Mouse (Mus musculus) right cerebral cortex, postnatal 25 days (tissue): ENCODE measurements around the gene Klhl29.

ENCODE experiments used
- DNase-seq: peaks from one replicate; pipeline ENCODE4 v3.0.0; 2022

Klhl29 gene

DNA sequence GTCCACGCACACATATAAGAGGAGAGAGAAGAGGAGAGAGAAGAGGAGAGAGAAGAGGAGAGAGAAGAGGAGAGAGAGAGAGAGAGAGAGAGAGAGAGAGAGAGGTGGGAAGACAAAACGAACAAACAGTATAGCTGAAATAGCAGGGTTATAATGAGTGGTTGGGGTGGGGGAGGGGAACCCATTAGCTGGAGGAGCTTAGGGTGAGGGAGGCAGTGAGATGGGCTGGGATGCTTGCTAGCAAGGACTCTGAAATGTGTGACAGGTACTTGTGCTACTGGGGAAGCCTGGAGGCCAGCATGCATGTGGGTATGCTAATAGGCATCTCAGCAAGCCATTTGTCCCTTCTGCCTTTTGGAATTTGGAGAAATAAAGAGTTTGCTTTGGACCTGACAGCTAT is 122.9 kb downstream of the Klhl29 start:
- DNase-seq, result no peak

DNA sequence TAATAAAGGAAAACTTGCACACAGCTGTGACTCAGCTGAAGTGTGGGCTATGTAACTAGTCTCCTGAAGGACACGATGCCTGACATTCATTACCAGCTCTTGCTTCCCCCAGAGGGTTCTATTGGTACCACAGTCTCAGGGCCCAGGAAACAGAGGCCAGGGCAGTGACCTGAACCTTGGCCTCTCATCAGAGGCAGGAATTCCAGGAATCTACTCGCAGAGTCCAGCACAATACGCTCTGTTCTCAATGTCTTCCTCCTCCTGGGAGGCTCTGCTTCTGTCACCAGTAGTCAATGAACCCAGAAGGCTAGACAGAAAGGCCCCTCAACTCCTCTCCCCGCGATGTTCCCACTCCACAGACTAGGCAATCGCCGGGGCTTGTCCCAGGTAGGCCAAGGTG is 125.4 kb downstream of the Klhl29 start:
- no peak for DNase-seq

DNA sequence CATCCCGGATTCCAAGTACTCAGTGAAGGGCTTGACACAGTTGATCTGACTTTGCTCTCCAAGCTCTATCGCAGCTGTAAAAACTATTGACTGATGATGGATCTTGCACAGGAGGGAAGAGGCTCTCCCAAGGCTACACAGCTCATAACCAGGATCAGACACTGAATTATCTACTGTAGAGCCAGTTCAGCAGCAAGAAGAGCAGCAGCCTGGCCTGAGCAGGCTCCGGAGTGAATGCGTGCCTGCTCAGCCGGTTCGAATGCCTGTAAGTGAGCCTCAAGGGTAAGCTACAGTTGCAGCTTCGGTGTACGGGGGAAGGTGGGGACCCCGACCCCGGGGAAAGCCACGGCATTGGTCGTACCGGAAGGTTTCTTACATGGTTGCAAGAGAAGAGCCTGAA is 126.4 kb downstream of the Klhl29 start:
- no peak for DNase-seq

DNA sequence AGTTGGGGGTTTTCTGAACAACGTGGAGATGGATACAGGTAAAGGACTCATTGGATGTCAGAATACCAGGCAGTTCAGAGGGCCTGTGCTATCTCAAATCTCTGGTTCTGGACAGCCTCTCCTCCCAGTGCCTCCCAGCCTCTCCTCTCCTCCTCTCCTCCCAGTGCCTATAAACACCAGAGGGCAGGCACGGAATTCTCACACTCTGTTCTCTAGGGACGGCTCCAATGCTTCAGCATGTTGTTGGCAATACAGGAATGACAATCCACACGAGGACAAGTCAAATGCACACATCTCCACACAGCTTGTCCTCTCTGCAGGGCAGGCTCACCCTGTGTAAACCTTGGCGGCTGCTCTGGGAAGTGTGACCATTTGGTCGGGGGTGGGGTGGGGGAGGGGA is 128.0 kb downstream of the Klhl29 start:
- no peak for DNase-seq

DNA sequence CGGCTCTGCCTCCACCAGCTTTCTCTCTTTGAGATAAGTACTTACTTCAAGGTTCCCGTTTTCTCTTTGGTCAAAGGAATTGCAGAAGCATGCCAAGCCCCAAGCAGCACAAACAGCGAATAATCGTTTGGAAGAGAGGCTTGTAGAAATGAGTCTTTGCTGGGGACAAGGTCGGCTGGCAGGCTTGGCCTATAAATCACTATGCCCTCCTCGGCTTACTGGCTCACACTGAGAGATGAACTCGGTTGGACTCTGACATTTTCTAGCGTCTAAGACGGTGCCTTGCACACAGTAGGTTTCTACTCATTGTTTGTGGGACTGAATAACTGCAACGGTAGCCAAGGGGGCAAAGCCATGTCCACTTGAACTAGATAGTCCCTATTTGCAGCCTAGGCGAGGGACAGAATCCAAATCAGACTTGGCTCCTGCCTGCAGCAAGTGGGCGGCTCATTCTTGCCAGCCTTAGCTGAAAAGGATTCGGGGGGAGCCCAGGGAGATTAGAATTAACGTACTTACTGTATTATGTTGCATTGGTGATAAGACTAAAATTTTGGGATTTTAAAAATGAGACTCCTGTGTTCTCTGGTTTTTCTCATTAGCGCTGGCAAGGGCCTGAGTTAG is 128.7 kb downstream of the Klhl29 start:
- no peak for DNase-seq

DNA sequence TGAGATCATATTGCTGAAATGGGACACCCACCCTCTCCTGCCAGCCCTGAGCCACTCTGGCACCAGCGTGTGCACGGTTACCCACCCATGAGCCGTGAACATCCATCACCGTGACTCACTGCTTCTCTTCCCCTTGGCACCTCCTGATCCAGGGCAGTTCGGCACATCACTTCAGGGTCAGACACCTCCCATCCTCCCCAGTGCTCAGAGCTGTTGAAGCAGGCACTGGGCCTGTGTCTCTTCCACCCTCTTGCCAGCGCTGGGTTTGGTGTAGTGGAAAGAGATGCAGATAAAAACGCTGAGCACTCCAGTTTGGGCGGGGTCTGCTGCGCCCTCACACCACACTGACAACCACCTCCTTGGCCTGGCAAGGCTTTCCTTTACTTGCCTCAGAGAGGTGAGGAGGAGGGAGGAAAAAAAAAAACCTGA is 129.3 kb downstream of the Klhl29 start:
- no peak for DNase-seq

DNA sequence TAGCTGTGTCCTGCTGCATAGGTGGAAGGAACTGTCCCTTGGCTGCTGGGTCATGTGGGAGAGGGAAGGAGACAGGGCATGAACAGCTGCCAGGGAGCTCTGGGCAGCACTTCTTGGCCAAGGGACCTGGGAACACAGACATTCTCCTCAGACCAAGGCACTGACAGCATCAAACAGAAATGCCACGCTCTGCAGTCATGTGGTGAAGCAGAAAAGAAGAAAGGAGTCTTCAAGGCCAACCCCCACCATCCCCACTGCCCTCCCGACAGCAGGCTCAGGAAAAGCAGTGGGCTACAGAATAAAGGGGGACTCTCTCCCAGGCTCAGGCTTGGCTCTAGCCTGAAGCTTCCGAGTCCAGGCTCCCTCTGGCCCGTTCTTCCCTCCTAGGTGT is 130.3 kb downstream of the Klhl29 start:
- DNase-seq, result no peak

DNA sequence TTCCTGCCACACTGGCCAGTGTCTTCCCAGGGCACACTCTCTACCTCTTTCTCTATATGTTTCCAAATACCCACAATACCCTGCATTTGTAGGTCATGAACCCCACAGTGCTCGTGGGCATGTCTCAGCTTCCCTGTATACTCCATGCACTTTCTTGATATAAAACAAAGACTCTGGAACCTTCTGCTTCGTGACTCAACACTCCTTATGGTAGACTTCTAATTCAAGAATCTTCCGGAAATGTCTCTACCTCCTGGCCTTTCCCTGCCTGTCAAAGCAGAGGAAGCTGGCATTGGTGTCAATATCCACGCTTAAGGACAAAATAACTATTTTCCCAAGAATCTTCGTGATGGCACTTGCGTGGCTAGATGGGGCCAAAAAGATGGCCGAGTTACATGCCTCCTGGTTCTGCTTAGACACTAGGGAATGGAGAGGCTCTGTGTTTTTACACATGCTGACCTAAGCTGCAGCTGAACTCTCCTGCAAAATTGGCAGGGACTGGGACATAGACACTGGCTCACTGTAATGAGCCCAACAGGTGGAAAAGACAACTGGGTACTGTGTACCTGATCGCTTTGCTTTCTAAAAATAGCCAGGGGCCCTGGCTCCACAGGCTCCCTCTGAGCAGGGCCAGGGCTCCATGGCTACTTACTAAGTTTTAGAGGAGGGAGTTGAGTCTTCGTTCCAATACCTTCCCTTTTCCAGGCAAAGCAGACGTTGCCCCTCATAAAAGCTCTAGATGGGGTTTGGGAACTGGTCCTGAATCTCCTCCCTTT is 130.9 kb downstream of the Klhl29 start:
- no peak for DNase-seq

DNA sequence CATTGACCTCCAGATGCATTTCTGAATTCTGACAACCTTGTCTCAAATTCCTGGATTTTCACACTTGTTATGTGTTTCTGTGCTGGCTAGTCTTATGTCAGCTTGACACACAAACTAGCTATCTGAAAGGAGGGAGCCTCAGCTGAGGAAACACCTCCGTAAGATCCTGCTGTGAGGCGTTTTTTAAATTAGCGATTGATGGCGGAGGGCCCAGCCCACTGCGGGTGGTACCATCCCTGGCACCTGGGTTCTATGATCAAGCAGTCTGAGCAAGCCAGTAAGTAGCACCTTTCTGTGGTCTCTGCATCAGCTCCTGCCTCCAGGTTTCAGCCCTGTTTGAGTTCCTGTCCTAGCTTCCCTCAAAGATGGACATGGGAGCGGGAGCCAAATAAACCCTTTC is 131.6 kb downstream of the Klhl29 start:
- no peak for DNase-seq

DNA sequence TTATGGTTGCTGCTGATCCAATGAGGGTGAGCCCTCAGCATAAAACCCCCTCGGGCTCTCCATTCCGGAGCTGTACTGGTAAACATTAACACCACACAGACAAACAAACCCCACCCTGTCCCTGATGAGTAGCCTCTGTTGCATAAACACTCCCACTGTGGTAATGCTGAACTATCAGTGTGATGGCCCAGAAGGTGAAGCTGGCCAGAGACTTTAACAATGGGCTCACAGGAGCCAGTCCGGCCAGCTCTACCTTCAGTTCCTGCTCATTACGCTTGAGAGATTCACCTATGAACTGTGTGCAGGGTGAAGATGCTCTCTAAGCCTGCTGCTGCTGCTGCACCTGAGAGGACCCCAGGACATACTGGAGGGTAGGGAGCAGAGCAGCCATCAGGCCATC is 132.0 kb downstream of the Klhl29 start:
- no peak for DNase-seq

DNA sequence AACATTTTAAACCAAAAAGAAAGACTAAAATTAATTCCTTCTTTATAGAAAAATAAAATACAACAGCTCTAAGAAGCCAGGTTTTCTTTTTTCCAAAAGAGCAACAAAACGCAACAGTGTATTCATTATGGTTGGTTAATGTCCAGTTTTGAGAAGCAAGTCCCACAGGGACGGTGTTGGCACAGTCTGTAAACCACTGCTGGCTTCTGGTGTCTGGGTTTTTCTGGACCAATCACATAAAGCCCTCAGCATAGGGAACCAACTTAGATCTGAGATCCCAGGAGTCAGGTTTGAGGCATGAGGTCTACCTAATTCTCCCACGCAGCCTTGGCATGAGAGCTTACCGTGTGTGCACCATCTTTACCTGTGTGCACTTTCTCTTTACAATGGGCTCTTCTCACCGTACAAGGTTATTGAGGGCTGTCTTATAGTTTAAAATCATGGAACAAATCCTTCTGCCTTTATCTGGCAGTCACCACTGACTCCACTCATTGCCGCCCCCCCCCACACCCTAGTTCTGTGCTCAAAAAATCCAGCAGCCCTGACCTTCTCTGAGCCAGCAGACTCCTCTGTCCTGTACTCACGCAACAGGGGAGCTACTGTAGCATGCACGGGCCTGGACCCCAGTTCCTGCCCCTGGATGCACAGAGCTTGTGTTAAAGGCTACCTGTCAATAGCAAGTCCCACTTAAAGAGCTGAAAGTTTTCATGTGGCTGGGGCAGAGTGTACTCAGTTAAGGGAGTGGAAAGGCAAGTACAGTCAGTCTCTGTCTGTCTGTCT is 132.7 kb downstream of the Klhl29 start:
- no peak for DNase-seq

DNA sequence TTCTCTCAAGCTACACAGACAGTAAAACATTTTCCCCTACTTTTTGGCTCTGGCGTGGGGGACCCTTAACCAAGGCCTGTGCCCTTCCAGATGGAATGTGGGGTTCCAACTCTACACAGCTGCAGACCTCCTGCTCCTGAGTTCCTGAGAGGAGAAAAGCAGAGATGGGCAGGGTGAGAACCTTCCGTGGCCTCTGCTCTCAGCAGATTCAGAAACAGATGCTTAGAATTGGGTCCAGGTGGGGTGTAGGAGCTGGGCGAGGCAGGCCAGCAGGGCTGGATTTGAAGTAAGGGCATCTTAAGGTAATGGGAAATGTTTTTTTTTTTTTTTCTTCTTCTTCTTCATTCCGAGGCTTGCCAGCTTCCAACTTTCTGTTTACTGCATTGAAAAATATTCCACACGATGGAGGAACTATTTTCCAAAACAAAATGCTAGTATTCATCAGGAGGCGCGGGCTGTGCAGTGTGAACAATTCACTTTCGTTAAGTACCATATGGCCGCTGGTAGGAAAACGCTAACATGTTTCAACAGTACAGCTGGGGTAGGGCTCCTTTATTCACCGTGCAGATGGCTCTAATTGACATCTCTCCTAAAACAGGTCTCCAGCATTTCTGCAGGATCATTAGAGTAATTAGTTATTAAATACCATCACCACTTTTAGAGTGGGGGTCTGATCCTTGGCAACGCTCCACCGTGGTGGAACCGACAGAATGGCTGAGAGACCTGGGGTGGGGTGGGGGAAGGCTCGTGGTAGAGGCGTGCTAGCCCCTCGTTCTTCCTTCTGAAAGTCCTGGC is 135.8 kb downstream of the Klhl29 start:
- no peak for DNase-seq

DNA sequence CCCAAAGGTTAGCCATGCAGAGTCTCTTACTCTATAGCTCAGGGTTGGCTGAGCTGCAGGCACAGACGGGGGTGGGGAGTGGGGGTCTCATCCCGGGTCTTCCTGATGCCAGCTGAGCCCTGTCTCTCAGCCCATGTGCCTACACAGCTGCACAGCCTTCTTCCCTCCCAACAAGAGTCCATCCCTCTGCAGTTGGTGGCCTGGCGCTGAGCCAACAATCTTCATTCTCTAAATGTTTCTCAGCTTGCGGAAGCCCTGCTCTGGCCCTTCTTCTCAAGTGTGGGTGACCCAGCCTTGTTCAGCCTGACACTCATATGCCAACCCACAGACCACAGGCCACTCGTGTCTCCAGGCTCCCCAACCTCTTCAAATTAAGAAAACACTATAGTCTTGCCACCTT is 138.4 kb downstream of the Klhl29 start:
- no peak for DNase-seq

DNA sequence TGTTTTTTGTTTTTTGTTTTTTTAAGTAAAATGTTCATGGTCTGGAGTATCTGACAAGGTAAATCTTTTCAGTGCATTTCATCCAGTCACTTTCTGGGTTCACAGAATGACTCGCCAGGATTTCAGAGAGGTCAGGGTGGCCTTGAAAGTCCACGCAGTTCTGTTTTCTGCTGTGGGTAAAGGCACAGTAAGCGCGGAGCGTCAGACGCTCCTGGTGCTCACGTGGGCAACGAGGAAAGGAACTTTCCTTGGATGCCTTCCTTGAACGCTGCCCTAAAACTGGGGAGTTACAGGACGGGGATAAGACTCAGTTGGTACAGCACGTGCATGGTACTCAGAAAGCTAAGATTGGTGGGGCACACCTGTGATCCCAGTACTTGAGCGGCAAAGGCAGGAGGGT is 139.9 kb downstream of the Klhl29 start:
- no peak for DNase-seq

DNA sequence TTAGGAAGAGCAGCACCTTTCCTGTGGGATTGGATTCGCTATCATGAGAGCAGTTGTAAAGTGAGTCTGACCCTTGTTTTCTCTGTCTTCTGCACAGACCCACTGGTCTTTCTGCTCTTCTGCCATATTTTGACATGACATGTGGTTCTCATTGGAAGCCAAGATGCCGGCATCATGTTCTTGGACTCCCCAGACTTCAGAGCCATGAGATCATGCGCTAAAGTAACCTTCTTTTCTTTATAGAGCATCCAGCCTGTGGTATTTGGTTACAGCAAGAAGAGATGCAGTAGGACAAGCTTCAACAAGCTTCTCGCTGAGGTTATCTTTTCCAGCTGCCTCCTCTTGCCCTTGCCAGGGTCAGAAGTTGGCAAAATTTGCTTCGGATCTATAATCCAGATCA is 145.0 kb downstream of the Klhl29 start:
- no peak for DNase-seq

DNA sequence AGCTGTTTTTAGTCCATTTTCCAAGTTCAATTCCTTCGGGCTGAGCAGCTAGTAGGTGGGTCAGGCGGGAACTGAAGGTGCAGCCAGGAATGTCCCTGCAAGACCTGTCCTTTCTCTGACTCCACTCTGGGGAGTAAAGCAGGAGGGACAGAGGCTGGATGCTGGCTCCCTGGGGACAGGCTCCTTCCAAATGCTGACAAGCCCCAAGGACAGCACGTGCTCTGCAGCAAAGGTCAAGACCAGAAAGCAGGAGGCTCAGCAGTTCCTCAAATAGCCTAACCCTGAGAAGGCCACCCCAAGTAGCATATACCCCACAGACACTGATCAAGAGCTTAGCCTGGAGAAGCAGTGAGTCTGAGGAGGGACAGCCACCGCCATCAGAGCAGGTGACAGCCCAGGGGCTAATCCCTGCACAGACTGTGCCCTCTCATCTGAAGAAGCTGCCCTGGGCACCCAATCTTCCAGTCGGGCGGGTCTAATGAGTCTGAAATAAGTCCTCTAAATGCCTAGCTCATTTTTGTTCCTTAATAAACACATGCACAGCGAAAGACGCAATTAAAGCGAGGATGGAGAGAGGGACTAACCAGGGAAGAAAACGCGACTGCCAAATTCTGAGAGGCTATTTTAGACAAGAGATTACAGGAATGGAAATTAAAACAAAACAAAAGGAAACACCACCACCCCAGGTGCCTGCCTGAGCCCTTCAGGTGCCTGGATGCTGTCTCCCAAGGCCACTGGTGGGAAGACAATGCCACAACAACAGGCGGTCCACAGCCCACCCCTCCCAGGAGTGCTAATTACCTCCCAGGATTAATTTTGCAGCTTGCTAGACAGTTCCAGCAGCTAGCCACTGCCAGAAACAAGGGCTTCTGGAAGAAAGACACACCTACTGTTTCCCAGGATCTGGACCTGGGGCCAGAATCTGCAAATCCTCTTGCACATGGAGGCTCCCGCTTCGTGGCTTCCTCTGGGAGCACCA is 148.5 kb downstream of the Klhl29 start:
- no peak for DNase-seq

DNA sequence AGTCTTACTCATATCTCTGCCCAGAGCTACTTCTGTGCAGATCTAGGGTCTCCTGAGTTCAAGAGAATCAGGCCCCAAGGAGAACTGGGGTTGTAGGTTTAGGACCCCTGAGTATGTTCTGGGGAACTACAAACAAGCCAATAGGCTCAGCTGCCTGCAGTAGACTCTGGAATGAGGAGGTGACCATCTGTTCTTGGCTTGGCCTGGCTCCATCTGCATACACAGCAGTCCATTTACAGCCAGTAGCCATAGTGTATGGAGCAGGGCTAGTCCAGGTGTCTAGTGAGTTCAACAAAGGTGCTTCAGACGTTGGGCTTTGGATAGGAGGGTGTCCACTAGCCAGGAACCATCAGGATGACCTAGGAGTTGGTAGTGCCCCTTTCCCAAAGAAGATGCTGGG is 151.9 kb downstream of the Klhl29 start:
- no peak for DNase-seq

DNA sequence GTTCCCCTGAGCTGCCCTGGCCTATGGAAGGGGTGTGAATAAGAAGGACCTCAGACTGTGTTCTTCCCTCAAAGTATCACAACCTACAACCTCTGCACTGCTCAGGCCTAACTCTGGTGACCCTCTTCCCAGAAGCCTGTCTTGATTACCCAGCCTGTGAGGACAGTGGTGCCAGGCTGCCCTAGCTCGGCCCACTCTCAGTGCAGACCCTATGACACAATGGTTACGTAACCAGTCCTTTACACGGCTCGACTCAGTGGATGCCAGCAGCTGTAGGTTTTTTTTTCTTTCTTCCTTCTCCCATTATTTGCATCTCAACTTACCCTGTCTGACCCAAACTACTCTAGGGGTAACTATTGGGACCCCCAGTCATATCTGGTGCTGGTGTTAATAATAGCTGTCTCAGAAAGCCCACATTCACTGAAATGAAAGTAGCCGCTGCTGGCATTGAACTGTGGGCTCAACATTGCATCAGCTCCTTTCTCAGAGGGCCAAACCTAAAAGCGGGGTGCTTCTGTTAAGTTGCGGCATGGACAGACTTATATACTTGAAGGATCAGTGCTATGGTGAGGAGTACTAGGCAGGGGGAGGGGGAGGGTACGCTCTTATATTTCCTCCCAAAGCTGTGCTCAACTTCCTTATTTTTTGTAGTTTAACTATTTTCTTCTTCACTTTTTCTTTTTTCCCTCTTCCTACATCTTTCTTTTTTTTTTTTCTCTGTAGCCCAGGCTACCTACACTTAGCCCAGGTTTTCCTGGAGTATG is 152.9 kb downstream of the Klhl29 start:
- no peak for DNase-seq

DNA sequence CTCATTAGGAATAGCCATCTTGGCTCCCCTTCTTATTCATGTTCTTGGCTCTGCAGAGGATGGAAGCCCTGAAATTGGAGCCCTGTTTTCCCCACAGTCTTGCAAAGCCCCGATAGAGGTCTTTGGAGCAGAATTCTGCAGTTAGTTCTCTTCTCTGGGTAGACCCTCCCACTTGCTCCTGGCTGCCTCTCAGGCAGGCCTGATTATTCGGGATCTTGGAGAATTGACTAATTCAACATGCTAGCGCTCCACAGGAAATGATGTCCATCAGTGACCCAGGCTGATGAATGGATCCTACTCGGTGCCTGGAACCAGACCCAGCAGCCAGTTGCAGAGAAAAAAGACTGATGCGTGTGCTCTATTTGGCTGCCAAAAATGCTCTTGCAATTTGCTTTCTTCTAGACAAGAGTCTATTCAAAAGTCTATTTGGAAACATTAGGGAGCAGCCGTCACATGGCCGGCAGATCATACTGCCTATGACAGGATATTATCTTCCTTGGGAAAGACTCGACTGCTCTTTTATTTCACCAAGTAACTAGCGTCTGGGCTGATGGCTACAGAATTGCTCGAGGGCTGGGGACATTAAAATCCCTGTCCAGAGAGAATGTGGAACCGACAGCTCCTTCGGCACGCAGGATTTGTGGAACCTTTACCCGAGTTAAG is 155.4 kb downstream of the Klhl29 start:
- no peak for DNase-seq
